Mouse (Mus musculus): Measurements from ENCODE around the gene Ppp1r36. TPM values are rescaled to one million over a fixed set of nuclear protein-coding genes. Genes with fewer than 3 reads are reported as not detected.

The Ppp1r36 gene
- 7.2 and 7.5 TPM in 2 replicates for polyA plus RNA-seq (2015; fragmentation: Nextera tagmentation; extraction: Ambion mirVana)

DNA sequence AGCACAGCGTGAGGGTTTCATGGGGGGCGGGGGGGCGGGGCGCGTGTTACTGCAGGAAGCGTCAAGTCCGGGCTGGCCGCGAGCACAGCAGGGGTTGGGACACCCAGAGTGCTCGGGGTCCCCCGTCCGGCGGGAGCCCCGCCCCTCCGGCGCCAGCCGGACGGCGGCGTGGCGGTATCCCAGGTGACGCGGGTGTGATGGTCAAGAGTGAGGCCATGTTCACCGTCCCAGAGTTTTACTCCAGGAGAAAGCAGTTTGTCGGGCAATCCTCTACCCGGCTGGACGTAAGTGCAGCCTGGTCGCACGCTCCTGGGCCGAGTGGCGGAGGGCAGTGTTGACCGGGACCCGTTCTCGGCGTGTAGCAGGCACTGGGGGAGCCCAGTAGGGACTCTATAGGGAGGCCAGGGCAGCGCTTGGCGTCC is at the start of gene Ppp1r36:
TSS of gene Ppp1r36 (plus strand) at position 106 of the 422 bp plus-strand sequence.
- H3K27me3 ChIP-seq (ENCODE audit: insufficient read depth, low read length), result no peaks in the 10 kb centered on the region
- peak; percentile 45 for DNase-seq (ENCODE audit: low spot score)
- peak within 1 kb of the TSS; percentile 49 for H3K9ac ChIP-seq (ENCODE audit: low read depth, low read length)
- H3K4me2 ChIP-seq (ENCODE audit: low read length), result peak within 1 kb of the TSS; percentile 60
- H3K4me1 ChIP-seq (replicated peaks; ENCODE audit: insufficient read depth, low read length), result 0 out of 2 replicates have a peak, but pooled peaks cover 5% of the 10 kb centered on the region
- TF ChIP-seq CTCF (IDR thresholded peaks at IDR 0.05; ENCODE audit: low read depth), result no peak
- H3K4me3 ChIP-seq (replicated peaks; ENCODE audit: low read depth, low read length), result peak within 1 kb of the TSS; percentile 33
- no peak within 1 kb of the TSS for H3K27ac ChIP-seq
- peak; percentile 79 for ATAC-seq (replicated peaks; ENCODE audit: low FRiP score, low read depth)
- WGBS, result 1% methylated on average over 37 of the region's 37 CpGs
- H3K9me3 ChIP-seq (replicated peaks; ENCODE audit: low read length), result no peaks in the 10 kb centered on the region
- no peaks in the 10 kb centered on the region for H3K36me3 ChIP-seq (ENCODE audit: insufficient read depth, low read length)

DNA sequence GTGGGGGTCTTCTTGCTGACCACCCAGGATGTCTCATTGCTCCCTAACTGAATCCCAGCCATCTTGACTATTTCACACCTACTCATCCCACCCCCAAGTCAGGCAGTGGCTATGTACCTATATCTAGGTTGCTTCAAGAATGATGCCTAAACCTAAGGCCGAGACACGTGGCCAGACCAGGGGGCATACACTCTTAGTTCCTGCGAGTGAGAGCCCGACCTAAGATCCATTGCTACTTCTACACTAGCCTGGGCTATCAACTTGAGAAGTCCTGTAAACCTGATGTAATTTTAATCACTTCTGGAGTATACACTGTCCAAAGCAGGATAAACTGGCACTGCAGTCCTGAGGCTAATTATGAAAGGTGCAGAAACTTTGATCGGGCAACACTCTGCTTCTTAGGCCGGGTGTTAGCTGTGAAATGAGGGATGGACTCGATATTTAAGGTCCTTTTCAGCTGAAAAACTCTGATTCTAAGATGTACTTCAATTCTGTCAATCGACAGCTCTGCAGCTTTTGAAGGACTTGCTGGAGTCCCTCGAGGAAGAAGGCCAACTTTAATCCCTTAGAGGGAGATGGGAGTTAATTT is 49.0 kb upstream of the Ppp1r36 start:
- DNase-seq (ENCODE audit: low spot score) (no peak), ATAC-seq (replicated peaks; ENCODE audit: low FRiP score, low read depth) (no peak)
- WGBS, result 10% methylated on average over 9 of the region's 9 CpGs
- no peak for TF ChIP-seq CTCF (IDR thresholded peaks at IDR 0.05; ENCODE audit: low read depth)
- H3K4me1 ChIP-seq (replicated peaks; ENCODE audit: insufficient read depth, low read length), result peaks cover 24% of the 10 kb centered on the region
- H3K4me3 ChIP-seq (replicated peaks; ENCODE audit: low read depth, low read length), result peak overlapping the region; percentile 95
- no peak overlapping the region for H3K27ac ChIP-seq
- peak overlapping the region; percentile 99 for H3K9ac ChIP-seq (ENCODE audit: low read depth, low read length)
- no peaks in the 10 kb centered on the region for H3K9me3 ChIP-seq (replicated peaks; ENCODE audit: low read length)
- no peaks in the 10 kb centered on the region for H3K27me3 ChIP-seq (ENCODE audit: insufficient read depth, low read length)
- H3K36me3 ChIP-seq (ENCODE audit: insufficient read depth, low read length), result no peaks in the 10 kb centered on the region
- H3K4me2 ChIP-seq (ENCODE audit: low read length), result peak overlapping the region; percentile 71

DNA sequence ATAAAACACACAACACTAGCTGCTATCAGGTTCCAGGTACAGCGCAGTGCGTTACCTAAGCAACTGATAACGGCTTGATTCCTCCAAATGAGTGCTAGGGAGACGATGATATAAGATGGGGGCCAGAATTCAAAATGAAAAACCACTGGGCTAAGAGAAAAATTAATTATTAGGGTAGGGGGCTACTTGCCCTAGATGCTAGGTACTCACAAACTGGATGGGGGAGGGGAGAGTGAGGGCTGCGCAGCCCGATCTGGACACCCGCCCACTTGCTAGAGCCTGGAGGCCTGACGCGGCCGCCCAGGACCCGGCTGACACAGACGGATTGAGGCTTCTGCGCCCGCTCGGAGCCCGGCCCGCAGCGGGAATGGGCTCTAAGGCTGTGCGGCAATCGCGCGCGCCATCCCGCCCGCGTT is 48.5 kb upstream of the Ppp1r36 start:
- H3K4me3 ChIP-seq (replicated peaks; ENCODE audit: low read depth, low read length), result peak overlapping the region; percentile 95
- peak overlapping the region; percentile 71 for H3K4me2 ChIP-seq (ENCODE audit: low read length)
- TF ChIP-seq CTCF (IDR thresholded peaks at IDR 0.05; ENCODE audit: low read depth), result no peak
- H3K27me3 ChIP-seq (ENCODE audit: insufficient read depth, low read length), result no peaks in the 10 kb centered on the region
- WGBS, result 1% methylated on average over 26 of the region's 26 CpGs
- H3K4me1 ChIP-seq (replicated peaks; ENCODE audit: insufficient read depth, low read length), result peaks cover 24% of the 10 kb centered on the region
- ATAC-seq (replicated peaks; ENCODE audit: low FRiP score, low read depth) (peak; percentile 12), DNase-seq (ENCODE audit: low spot score) (peak; percentile 66)
- H3K9ac ChIP-seq (ENCODE audit: low read depth, low read length), result peak overlapping the region; percentile 99
- peak overlapping the region; percentile 100 for H3K27ac ChIP-seq
- H3K36me3 ChIP-seq (ENCODE audit: insufficient read depth, low read length), result no peaks in the 10 kb centered on the region
- H3K9me3 ChIP-seq (replicated peaks; ENCODE audit: low read length), result no peaks in the 10 kb centered on the region

DNA sequence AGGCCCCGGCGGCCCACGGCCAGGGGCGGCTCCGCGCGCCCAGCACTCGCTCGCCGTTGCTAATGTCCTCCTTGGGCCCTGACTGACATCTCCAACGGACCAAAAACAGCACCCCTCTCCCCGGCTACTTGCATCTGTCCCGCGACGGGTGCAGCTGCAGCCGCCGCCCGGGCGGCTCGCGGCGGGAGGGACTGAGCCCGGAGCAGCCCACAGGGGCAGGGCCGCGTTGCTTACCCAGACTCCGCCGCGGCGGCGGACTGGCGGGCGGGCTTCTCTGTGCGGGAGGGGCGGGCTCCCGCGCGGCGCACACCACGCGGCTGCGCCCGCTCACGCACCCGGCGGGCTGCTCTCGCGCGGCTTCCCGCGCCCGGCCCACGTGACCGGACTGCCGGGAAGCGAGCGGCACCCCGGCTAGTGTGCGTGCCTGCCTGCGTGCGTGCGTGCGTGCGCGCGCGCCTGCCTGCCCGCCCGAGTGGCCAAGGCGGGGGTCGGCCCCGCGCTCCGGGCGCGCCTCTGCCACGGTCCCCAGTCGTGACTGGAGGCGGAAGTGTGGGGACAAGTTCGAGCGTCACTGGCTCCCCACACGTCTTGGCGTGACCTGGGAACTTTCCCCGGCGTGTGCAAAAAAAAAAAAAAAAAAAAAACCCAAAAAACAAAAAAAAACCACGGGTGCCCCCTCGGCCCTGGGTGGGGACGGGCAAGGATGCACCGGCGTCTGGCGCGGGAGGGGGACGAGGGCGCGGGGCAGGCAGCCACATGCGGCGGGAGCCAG is 47.9 kb upstream of the Ppp1r36 start, which contains the start of gene Zbtb25:
TSS of gene Zbtb25 (minus strand) at position 397 of the 772 bp plus-strand sequence.
- H3K9me3 ChIP-seq (replicated peaks; ENCODE audit: low read length), result no peaks in the 10 kb centered on the region

DNA sequence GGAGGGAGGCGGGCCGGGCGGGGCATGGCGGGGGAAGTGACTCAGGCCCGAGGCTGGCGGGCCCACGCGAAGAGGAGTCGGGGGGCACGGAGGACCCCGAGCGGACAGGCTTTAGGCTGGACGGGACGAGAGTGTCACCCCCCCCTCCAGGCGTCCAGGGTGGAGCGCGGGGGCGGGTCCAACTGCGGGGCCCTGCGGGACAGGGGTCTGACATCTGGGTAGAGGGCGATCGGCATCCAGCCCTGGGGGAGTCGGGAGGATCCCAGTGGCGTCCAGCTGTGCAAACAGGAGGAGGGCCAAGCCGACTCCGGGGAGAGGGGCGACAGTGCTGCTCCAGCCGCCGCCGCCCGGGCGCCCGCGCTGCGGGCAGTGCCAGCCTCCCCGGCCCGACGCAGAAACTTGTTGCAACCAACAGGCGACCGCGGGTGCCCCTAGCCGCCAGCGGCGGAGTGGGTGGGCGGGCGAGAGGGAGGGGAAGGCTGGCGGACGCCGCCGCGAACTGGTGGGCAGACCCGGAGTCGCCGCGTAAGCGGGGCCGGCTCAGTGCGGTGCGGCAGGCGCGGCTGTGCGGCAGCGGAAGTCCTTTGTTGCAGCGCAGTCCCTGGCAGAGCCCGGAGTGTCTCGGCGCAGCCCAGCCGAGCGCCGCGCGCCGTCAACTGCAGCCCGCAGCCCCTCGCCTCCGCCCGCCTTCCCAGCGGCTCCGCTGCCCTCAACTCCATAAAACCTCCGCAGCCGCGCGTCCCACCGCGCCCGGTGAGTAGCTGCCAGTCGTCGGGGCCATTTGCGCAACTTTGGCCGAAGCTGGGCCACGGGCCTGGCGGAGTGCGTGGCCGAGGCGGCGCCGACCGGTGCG is 47.1 kb upstream of the Ppp1r36 start, which contains the start of gene Zbtb1:
TSS of gene Zbtb1 (plus strand) at position 289 of the 853 bp plus-strand sequence.
- Histone ChIP-seq H3K4me2 (ENCODE audit: low read length) (peak within 1 kb of the TSS; percentile 71), H3K9ac (ENCODE audit: low read depth, low read length) (peak within 1 kb of the TSS; percentile 99)
- under 1% methylated on average over 86 of the region's 99 CpGs for WGBS

More for the DNA sequence above, 47.9 kb upstream of the Ppp1r36 start, which contains the start of gene Zbtb25:
- no peaks in the 10 kb centered on the region for H3K27me3 ChIP-seq (ENCODE audit: insufficient read depth, low read length)
- H3K36me3 ChIP-seq (ENCODE audit: insufficient read depth, low read length), result no peaks in the 10 kb centered on the region
- peaks cover 24% of the 10 kb centered on the region for H3K4me1 ChIP-seq (replicated peaks; ENCODE audit: insufficient read depth, low read length)
- peak within 1 kb of the TSS; percentile 71 for H3K4me2 ChIP-seq (ENCODE audit: low read length)
- H3K27ac ChIP-seq, result peak within 1 kb of the TSS; percentile 100
- peak within 1 kb of the TSS; percentile 99 for H3K9ac ChIP-seq (ENCODE audit: low read depth, low read length)
- ATAC-seq (replicated peaks; ENCODE audit: low FRiP score, low read depth) (peak; percentile 82), DNase-seq (ENCODE audit: low spot score) (peak; percentile 87)
- TF ChIP-seq CTCF (IDR thresholded peaks at IDR 0.05; ENCODE audit: low read depth), result no peak
- 0% methylated on average over 73 of the region's 96 CpGs for WGBS
- peak within 1 kb of the TSS; percentile 95 for H3K4me3 ChIP-seq (replicated peaks; ENCODE audit: low read depth, low read length)

More for the DNA sequence above, 47.1 kb upstream of the Ppp1r36 start, which contains the start of gene Zbtb1:
- no peaks in the 10 kb centered on the region for H3K9me3 ChIP-seq (replicated peaks; ENCODE audit: low read length)
- no peak; the same call in 1 of the 2 replicates for TF ChIP-seq CTCF (IDR thresholded peaks at IDR 0.05; ENCODE audit: low read depth)
- peak within 1 kb of the TSS; percentile 95 for H3K4me3 ChIP-seq (replicated peaks; ENCODE audit: low read depth, low read length)
- H3K27me3 ChIP-seq (ENCODE audit: insufficient read depth, low read length), result no peaks in the 10 kb centered on the region
- DNase-seq (ENCODE audit: low spot score) (peak; percentile 82), ATAC-seq (replicated peaks; ENCODE audit: low FRiP score, low read depth) (peak; percentile 66)
- H3K36me3 ChIP-seq (ENCODE audit: insufficient read depth, low read length), result no peaks in the 10 kb centered on the region
- peaks cover 24% of the 10 kb centered on the region for H3K4me1 ChIP-seq (replicated peaks; ENCODE audit: insufficient read depth, low read length)
- peak within 1 kb of the TSS; percentile 100 for H3K27ac ChIP-seq
